Mouse (Mus musculus): ENCODE results near the gene Adssl1.

Gene Adssl1

GRCm38 (mm10) chr12:112623742-112624141, 3.9 kb downstream of the Adssl1 start:
- peak; percentile 55 for DNase-seq (ENCODE audit: low spot score)

GRCm38 (mm10) chr12:112625700-112626099, 5.9 kb downstream of the Adssl1 start:
- DNase-seq (ENCODE audit: low spot score), result no peak

GRCm38 (mm10) chr12:112626455-112626854, 6.6 kb downstream of the Adssl1 start:
- DNase-seq (ENCODE audit: low spot score), result no peak

- no peak for DNase-seq (ENCODE audit: low spot score)
These were observed 7.4 kb downstream of the Adssl1 start for GRCm38 (mm10) chr12:112627097-112627881.

GRCm38 (mm10) chr12:112628197-112628596, 8.4 kb downstream of the Adssl1 start:
- DNase-seq (ENCODE audit: low spot score), result no peak

GRCm38 (mm10) chr12:112628928-112629721, 9.3 kb downstream of the Adssl1 start:
- peak; percentile 55 for DNase-seq (ENCODE audit: low spot score)

GRCm38 (mm10) chr12:112630029-112630428, 10.2 kb downstream of the Adssl1 start:
- DNase-seq (ENCODE audit: low spot score), result no peak

- no peak for DNase-seq (ENCODE audit: low spot score)
These were observed 11.0 kb downstream of the Adssl1 start for GRCm38 (mm10) chr12:112630796-112631195.

GRCm38 (mm10) chr12:112631472-112631871, 11.6 kb downstream of the Adssl1 start:
- DNase-seq (ENCODE audit: low spot score), result no peak

- DNase-seq (ENCODE audit: low spot score), result no peak
These were observed 12.4 kb downstream of the Adssl1 start for GRCm38 (mm10) chr12:112632084-112632777.

GRCm38 (mm10) chr12:112632907-112633306, 13.1 kb downstream of the Adssl1 start:
- no peak for DNase-seq (ENCODE audit: low spot score)

GRCm38 (mm10) chr12:112633686-112634085, 13.8 kb downstream of the Adssl1 start:
- no peak for DNase-seq (ENCODE audit: low spot score)

- no peak for DNase-seq (ENCODE audit: low spot score)
These were observed 19.7 kb downstream of the Adssl1 start for GRCm38 (mm10) chr12:112639526-112639925.

- peak; percentile 23 for DNase-seq (ENCODE audit: low spot score)
These were observed 23.3 kb downstream of the Adssl1 start for GRCm38 (mm10) chr12:112643126-112643525.

- peak; percentile 96 for DNase-seq (ENCODE audit: low spot score)
These were observed 24.5 kb downstream of the Adssl1 start, which contains the start of gene Siva1 for GRCm38 (mm10) chr12:112644180-112644854. Siva1 (plus strand) TSS chr12:112644679.

GRCm38 (mm10) chr12:112644855-112645506, 25.1 kb downstream of the Adssl1 start:
- no peak for DNase-seq (ENCODE audit: low spot score)

- no peak for DNase-seq (ENCODE audit: low spot score)
These were observed 26.3 kb downstream of the Adssl1 start for GRCm38 (mm10) chr12:112646139-112646538.

- DNase-seq (ENCODE audit: low spot score), result no peak
These were observed 28.2 kb downstream of the Adssl1 start for GRCm38 (mm10) chr12:112648081-112648480.

- DNase-seq (ENCODE audit: low spot score), result no peak
These were observed 32.1 kb downstream of the Adssl1 start for GRCm38 (mm10) chr12:112651778-112652439.

GRCm38 (mm10) chr12:112653157-112653824, 33.4 kb downstream of the Adssl1 start:
- DNase-seq (ENCODE audit: low spot score), result peak; percentile 90
